In the genomic region with DNA sequence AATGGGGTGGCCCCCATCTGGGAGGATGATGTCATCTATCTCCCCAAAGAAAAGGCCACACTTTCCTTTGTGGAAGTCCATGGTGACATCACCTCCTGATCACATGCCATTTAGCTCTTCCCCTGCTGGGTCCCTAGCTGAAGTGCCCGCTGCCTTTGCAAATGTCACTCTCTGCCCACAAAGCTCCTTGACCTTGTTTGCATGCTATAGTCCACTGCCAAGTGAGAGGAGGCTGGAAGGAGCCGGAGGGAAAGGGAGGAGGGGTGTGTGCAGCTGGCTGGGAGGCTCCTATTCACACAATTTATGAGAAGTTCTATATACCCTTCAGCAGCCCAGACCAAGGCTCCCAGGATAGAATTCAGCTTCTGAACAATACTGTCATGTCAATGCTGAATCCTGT, we compare ENCODE assay signal across 7 mouse cellular contexts.
DNase-seq lines count a peak whose midpoint lies in the region; ATAC-seq and TF ChIP-seq lines count a peak whose summit lies in the region.

No protein-coding gene starts in this region.

- no peak overlapping the region for H3K9ac ChIP-seq in forebrain, embryonic 14.5 days (ENCODE audit: low read length)
- no peak overlapping the region for H3K9ac ChIP-seq in hindbrain, embryonic 11.5 days (ENCODE audit: low read depth, low read length)

- 0% methylated on average over 2 of the region's 2 CpGs for WGBS in forebrain, embryonic 14.5 days
- 16% methylated on average over 2 of the region's 2 CpGs for WGBS in hindbrain, embryonic 11.5 days
- 4% methylated on average over 2 of the region's 2 CpGs for WGBS in midbrain, embryonic 10.5 days

- peak overlapping the region; percentile 17 for H3K27ac ChIP-seq in bone marrow macrophage, adult 2 months (ENCODE audit: insufficient read depth, low read depth, low read length)
- peak overlapping the region; percentile 49; the same call in 1 of the 2 replicates for H3K27ac ChIP-seq in forebrain, embryonic 14.5 days (ENCODE audit: low read depth, low read length)
- peak overlapping the region; percentile 47 for H3K27ac ChIP-seq in hindbrain, embryonic 11.5 days (ENCODE audit: low read depth, low read length)
- H3K27ac ChIP-seq in midbrain, embryonic 10.5 days (replicated peaks) = peak overlapping the region; percentile 88

- no peak overlapping the region for H3K4me2 ChIP-seq in forebrain, embryonic 14.5 days (ENCODE audit: low read length)
- H3K4me2 ChIP-seq in hindbrain, embryonic 11.5 days (replicated peaks; ENCODE audit: low read depth, low read length) = no peak overlapping the region

- no peaks in the 10 kb centered on the region for H3K36me3 ChIP-seq in forebrain, embryonic 14.5 days (ENCODE audit: control insufficient read depth, insufficient read depth, low read length)
- H3K36me3 ChIP-seq in hindbrain, embryonic 11.5 days (ENCODE audit: control insufficient read depth, insufficient read depth, low read length) = no peaks in the 10 kb centered on the region
- no peaks in the 10 kb centered on the region for H3K36me3 ChIP-seq in midbrain, embryonic 10.5 days

- TF ChIP-seq POLR2A in bone marrow macrophage, adult 2 months (IDR thresholded peaks at IDR 0.05; ENCODE audit: borderline replicate concordance, low read depth, low read length) = no peak

- H3K9me3 ChIP-seq in forebrain, embryonic 14.5 days (replicated peaks; ENCODE audit: control insufficient read depth, low read length) = no peaks in the 10 kb centered on the region
- H3K9me3 ChIP-seq in hindbrain, embryonic 11.5 days (ENCODE audit: control insufficient read depth, low read length) = no peaks in the 10 kb centered on the region
- H3K9me3 ChIP-seq in midbrain, embryonic 10.5 days (replicated peaks) = no peaks in the 10 kb centered on the region

- DNase-seq in ZHBTc4 (ENCODE audit: low read depth, low spot score) = peak; percentile 12
- peak; percentile 90 for DNase-seq in forebrain, embryonic 14.5 days (ENCODE audit: low spot score)
- DNase-seq in hindbrain, embryonic 11.5 days (ENCODE audit: low spot score) = peak; percentile 70
- DNase-seq in midbrain, embryonic 10.5 days (ENCODE audit: low spot score) = peak; percentile 85
- DNase-seq in right cerebral cortex, postnatal 36 days (ENCODE audit: low spot score in 2 of 2) = no peak

- TF ChIP-seq CTCF in bone marrow macrophage, adult 2 months (IDR thresholded peaks at IDR 0.05; ENCODE audit: low read depth, low read length) = no peak

- H3K4me3 ChIP-seq in bone marrow macrophage, adult 2 months (ENCODE audit: insufficient read depth, low read length) = no peak overlapping the region
- no peak overlapping the region for H3K4me3 ChIP-seq in forebrain, embryonic 14.5 days (ENCODE audit: low read depth, low read length)
- no peak overlapping the region for H3K4me3 ChIP-seq in hindbrain, embryonic 11.5 days (ENCODE audit: low read depth, low read length)
- H3K4me3 ChIP-seq in midbrain, embryonic 10.5 days = peak overlapping the region; percentile 19; the same call in 1 of the 2 replicates

- H3K4me1 ChIP-seq in bone marrow macrophage, adult 2 months (ENCODE audit: control insufficient read depth, insufficient read depth, low read length) = peaks cover 23% of the 10 kb centered on the region
- peaks cover 13% of the 10 kb centered on the region; the same call in 1 of the 2 replicates for H3K4me1 ChIP-seq in forebrain, embryonic 14.5 days (ENCODE audit: control insufficient read depth, insufficient read depth, low read length)
- H3K4me1 ChIP-seq in hindbrain, embryonic 11.5 days (replicated peaks; ENCODE audit: control insufficient read depth, insufficient read depth, low read length) = peaks cover 2% of the 10 kb centered on the region; the same call in 1 of the 2 replicates
- H3K4me1 ChIP-seq in midbrain, embryonic 10.5 days = peaks cover 59% of the 10 kb centered on the region

- peak; percentile 93 for ATAC-seq in forebrain, embryonic 14.5 days
- ATAC-seq in hindbrain, embryonic 11.5 days (ENCODE audit: low FRiP score) = peak; percentile 89
- no peak for ATAC-seq in inflammation-experienced regulatory T-cells, adult 6 months

- H3K27me3 ChIP-seq in forebrain, embryonic 14.5 days (replicated peaks; ENCODE audit: control insufficient read depth, insufficient read depth, low read length) = no peaks in the 10 kb centered on the region
- H3K27me3 ChIP-seq in hindbrain, embryonic 11.5 days (ENCODE audit: control insufficient read depth, insufficient read depth, low read length) = no peaks in the 10 kb centered on the region
- H3K27me3 ChIP-seq in midbrain, embryonic 10.5 days (ENCODE audit: low read depth, poor library complexity, severe bottlenecking) = no peaks in the 10 kb centered on the region

Comparison
In these comparisons a context has a peak if more than half of its experiments do, and no peak if none do; other contexts are left out.
1. DNase-seq: peak in ZHBTc4 (single experiment), forebrain, embryonic 14.5 days (single experiment), hindbrain, embryonic 11.5 days (single experiment) and midbrain, embryonic 10.5 days (single experiment); none in right cerebral cortex, postnatal 36 days (0 of 2).
2. H3K27ac ChIP-seq: peak in every context shown above with its lines; median percentile 88 in midbrain, embryonic 10.5 days; 49 in forebrain, embryonic 14.5 days; 47 in hindbrain, embryonic 11.5 days; 17 in bone marrow macrophage, adult 2 months.